Mouse (Mus musculus): ENCODE data around the gene Gbx1.
A peak's percentile ranks its signal among the peaks of the same experiment; 100 is the strongest.

Gene Gbx1

DNA sequence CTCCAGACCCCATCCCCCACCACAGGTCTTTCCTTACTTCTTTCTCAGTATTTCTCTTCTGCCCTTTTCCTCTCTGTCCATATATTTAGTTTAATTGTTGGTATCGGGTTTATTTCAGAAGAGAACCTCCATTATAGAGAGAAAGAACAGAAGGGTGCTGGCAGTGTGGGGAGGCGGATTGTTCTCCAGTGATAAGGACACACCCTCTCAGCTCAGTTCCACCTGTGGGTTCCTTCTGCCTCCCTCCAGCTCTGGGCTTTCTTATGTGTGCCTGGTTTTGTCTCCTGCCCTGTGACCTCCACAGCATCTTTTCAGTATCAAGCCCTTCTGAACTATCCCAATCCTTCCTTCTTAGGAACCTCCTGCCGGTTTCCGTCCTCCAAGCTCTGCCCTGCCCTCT, 2.5 kb downstream of the Gbx1 start:
- no peak for DNase-seq

GRCm38 (mm10) chr5:24523806-24524205, 3.2 kb downstream of the Gbx1 start:
- no peak for DNase-seq

GRCm38 (mm10) chr5:24521366-24521765, 5.6 kb downstream of the Gbx1 start:
- no peak for DNase-seq

- DNase-seq: peak; percentile 26
These were observed 14.7 kb downstream of the Gbx1 start for GRCm38 (mm10) chr5:24512271-24512670.

DNA sequence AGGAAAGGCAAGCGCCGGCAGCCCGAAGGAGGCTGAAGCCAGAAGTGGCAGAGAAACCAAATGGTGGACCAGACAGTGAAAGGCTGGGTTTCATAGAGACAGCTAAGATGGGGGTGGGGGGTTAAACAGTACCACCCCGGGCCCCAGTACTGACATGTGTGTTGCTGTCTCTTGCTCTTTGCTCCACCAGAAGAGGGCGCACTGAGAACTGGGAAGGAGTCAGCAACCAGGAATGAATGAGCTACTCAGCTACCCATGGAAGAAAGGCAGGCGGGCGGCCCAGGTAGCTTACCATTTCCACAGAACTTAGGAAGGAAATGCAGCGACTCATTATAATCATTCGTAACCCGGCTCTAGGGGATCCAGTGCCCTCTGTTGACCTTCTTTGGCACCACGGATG, 16.4 kb downstream of the Gbx1 start:
- DNase-seq: peak; percentile 50

- DNase-seq: no peak
These were observed 18.6 kb downstream of the Gbx1 start for GRCm38 (mm10) chr5:24508406-24508805.

DNA sequence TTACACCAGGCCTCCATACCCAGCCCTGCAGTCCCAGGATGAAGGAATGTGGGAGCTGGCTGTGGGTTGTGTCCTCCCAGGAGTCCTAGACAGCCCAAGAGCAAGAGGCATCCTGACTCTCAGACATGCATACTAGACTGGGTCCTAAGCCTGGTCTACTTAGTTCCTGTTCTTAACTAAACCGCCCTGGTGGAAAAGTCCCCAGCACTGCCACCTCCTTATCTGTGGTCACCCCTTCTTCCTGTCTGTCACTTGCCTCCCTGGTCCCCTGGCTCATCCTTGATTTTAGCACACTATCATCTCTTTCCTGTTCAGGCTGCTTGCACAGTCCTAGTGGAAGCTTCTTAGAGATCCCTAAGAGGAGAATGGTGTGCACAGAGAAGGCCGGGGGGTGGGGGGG, 21.5 kb downstream of the Gbx1 start:
- no peak for DNase-seq

DNA sequence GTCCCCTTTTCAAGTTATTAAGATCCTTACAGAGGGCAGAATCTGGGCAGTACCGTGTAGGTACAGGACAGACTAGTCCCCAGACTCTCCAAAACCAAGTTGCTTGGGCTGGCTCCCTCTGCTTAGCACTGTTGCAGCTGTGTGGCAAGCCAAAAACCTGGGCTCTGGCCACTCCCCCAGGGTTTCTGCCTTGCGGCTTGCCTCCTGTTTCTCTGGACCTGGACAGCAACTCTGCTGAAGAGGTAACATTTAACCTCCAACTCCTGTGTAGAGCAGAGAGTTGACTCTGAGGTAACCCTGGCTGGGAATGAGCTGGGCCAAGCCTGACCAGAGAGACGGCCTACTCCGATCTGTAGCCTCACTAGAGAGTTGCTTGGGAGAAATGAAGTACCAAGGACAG, 24.2 kb downstream of the Gbx1 start:
- DNase-seq: peak; percentile 74

GRCm38 (mm10) chr5:24500851-24501250, 26.2 kb downstream of the Gbx1 start:
- DNase-seq: no peak

DNA sequence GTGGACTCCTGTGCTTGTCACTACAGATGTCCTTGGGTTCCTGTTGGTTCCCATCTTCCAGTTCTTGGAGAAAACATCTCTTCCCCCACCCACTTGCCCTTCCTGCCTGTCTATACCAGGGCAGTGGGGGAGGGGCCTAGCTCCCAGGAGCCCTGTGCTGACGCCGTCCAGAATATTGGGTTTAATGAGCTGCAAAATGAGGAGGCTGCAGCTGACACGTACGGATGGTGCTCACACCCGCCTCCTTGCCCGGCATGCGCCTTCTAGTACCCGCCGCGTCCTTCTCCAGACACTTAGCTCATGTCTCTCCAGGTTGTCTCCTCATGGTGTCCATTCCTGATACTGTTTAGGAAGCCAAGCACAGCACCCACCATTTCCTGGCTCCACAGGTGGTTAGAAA, 27.9 kb downstream of the Gbx1 start:
- no peak for DNase-seq

- no peak for DNase-seq
These were observed 29.5 kb downstream of the Gbx1 start for GRCm38 (mm10) chr5:24497526-24497925.

DNA sequence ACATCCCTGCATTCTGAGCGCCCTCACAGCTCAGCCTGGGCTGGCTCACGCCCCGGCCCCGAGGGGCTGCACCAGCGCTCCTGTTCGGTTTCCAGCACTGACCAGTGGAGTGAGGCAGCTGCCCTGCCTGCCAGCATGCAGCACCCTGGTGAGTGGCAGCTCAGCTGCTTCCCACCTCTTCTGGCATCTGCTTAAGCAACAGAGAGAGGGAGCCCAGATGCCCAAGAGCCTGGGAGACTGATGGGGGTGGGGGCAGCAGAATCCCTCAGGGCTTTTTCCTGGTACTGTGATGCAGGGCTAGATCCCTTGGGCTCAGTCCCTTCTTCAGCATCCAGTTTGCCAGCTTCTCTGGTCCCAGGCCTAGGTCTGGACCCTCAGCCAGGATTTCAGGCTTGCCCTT, 30.2 kb downstream of the Gbx1 start:
- no peak for DNase-seq

DNA sequence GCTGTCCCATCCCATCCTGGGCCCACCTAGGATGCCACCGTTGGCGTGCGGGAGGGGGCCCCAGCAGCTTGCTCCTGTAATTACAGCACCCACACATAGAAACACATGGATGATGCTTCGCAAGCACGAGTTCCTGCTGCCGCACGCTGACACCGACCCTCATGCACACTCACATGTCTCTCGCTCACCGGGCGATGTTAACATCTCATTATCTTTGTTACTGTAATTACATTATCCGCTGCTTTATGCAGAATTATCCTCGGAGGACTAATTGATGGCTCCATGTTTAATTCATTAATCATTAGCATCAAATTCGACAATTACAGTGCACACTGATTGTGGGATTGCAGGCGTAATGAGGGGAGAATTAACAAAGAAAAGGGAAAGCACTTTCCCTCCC, 32.0 kb downstream of the Gbx1 start:
- no peak for DNase-seq

- no peak for DNase-seq
These were observed 34.3 kb downstream of the Gbx1 start for GRCm38 (mm10) chr5:24492546-24493285.

GRCm38 (mm10) chr5:24490413-24490920, 36.5 kb downstream of the Gbx1 start:
- no peak for DNase-seq

GRCm38 (mm10) chr5:24486738-24487137, 40.3 kb downstream of the Gbx1 start:
- DNase-seq: no peak

GRCm38 (mm10) chr5:24486097-24486496, 40.9 kb downstream of the Gbx1 start:
- DNase-seq: peak; percentile 92

DNA sequence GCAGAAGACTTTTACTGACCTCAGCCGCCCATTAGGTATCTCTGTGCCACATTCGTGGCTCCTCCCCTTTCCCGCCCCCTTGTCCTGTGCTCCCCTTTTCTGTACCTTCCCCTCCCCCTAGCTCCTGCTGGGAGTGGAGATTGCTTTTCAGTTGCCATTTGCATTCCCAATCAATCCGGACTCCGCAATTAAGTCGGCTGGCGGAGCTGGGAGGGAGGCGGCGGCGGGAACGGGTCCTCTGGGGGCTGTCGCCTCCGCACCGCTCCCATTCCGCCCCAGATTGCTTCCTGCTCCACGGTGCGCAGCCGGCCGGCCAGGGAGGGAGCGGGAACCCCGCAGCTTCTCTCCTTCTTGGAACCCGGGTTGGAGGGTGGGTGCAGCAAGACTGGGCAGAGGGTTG, 42.0 kb downstream of the Gbx1 start:
- DNase-seq: peak; percentile 45

GRCm38 (mm10) chr5:24483326-24483725, 43.7 kb downstream of the Gbx1 start:
- DNase-seq: peak; percentile 91

GRCm38 (mm10) chr5:24482247-24483079, 44.5 kb downstream of the Gbx1 start:
- DNase-seq: peak; percentile 89

- peak; percentile 88 for DNase-seq
These were observed 45.4 kb downstream of the Gbx1 start for GRCm38 (mm10) chr5:24481647-24482046.

- DNase-seq: no peak
These were observed 49.1 kb downstream of the Gbx1 start for GRCm38 (mm10) chr5:24477909-24478308.

DNA sequence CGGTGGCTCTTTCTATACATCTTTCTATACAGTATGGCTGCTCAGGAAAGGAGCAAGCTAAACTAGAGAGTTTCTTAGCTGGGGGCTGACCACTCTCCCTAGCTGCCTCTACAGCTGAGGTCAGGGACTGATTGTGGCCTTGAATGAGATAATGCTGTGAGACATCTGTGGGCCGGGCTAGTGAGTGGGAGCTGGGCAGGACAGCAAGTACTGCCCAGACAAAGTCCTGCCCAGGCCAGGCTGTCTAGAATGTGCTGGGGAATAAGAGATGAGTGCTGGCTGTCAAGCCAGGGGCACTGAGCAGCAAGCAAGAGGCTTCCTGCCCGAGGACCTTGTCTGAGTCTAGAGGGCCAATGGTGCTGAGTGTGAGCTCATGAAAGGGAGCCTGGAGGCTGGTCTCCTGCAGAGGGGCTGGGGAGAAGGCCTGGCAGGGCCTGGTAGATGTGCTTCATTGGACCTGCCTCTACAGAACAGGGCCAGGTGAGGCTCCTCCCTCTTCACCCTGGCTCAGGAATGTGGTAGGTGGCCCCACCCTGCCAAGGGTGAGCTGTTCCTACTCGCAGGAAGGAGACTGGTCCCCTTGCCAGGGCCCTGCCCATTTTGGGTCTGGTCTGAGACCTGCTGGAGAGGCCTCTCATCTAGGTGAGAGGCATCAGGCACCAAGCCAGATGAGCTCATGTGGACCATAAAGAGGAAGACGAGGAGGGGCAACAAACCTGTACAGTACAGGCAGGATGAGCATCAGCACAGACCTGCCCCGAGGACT, 51.3 kb downstream of the Gbx1 start:
- peak; percentile 64 for DNase-seq

Data from kidney, adult 9 months (tissue).